Mouse (Mus musculus) intestine, embryonic 14.5 days (tissue): ENCODE results near the gene Rsph3b. TPM values are rescaled to one million over a fixed set of nuclear protein-coding genes. Genes with fewer than 3 reads are reported as not detected.
"Not testable (repeated sequence)": the region's sequence is repeated elsewhere in the genome, so short reads cannot be mapped to it uniquely, and the experiment has no call there.

Source experiments
- ATAC-seq: fragments of 200-750 bp; cut with Nextera tagmentation; replicated peaks from 2 replicates; pipeline ENCODE4 v1.8.0; 2017; ENCODE audit warnings: low read depth, moderate number of reproducible peaks, moderate TSS enrichment, moderate library complexity; ENCODE audit not compliant: low FRiP score, low TSS enrichment
- DNase-seq: peaks from one replicate; pipeline ENCODE4 v3.0.0-alpha.2; 2018; ENCODE audit warnings: low spot score
- H3K27ac ChIP-seq: fragments of 300-500 bp; sonication (generic); 2 replicates; pipeline ENCODE4 v1.5.1; 2014; ENCODE audit warnings: low read depth, mild to moderate bottlenecking, control low read depth
- H3K27me3 ChIP-seq: fragments of 300-500 bp; sonication (generic); replicated peaks from 2 replicates; pipeline ENCODE4 v1.6.1; 2014; ENCODE audit warnings: low read length, control low read depth; ENCODE audit not compliant: control insufficient read depth, insufficient read depth
- H3K36me3 ChIP-seq: fragments of 300-500 bp; sonication (generic); 2 replicates; pipeline ENCODE4 v1.6.1; 2014; ENCODE audit warnings: low read length, control low read depth; ENCODE audit not compliant: control insufficient read depth, insufficient read depth
- H3K4me1 ChIP-seq: fragments of 300-500 bp; sonication (generic); replicated peaks from 2 replicates; pipeline ENCODE4 v1.6.1; 2014; ENCODE audit warnings: low read length, control low read depth, mixed read lengths; ENCODE audit not compliant: control insufficient read depth, insufficient read depth
- H3K4me2 ChIP-seq: fragments of 300-500 bp; sonication (generic); 2 replicates; pipeline ENCODE4 v1.6.1; 2014; ENCODE audit warnings: low read length
- H3K4me3 ChIP-seq: fragments of 300-500 bp; sonication (generic); 2 replicates; pipeline ENCODE4 v1.5.1; 2014; ENCODE audit warnings: low read depth, low read length, control low read depth, mixed read lengths
- H3K9ac ChIP-seq: fragments of 300-500 bp; sonication (generic); 2 replicates; pipeline ENCODE4 v1.6.1; 2014; ENCODE audit warnings: mild to moderate bottlenecking, low read length
- H3K9me3 ChIP-seq: fragments of 300-500 bp; sonication (generic); 2 replicates; pipeline ENCODE4 v1.6.1; 2016; ENCODE audit warnings: low read length, control low read depth; ENCODE audit not compliant: control insufficient read depth
- WGBS: fragments of 180-500 bp; shearing (Covaris S2); extraction: QIAGEN DNeasy Blood & Tissue Kit; methylation state at CpG from one replicate; pipeline ENCODE4 v1.1.7; 2014; 5-methylcytosine and 5-hydroxymethylcytosine counted together
- polyA plus RNA-seq: library from polyadenylated mRNA; unstranded; fragments of >200 nt; fragmentation: Nextera tagmentation; extraction: Ambion mirVana; gene quantifications from 2 replicates; pipeline ENCODE4 v1.2.1, GENCODE M21; 2014

The Rsph3b gene
- polyA plus RNA-seq, result 42.6 and 45.6 TPM in 2 replicates

- peak within 1 kb of the TSS; percentile 49 for H3K4me3 ChIP-seq
- ATAC-seq, result peak; percentile 99
- H3K27ac ChIP-seq, result peak within 1 kb of the TSS; percentile 73
- H3K4me2 ChIP-seq, result peak within 1 kb of the TSS; percentile 53
- not testable (repeated sequence) for H3K36me3 ChIP-seq, H3K27me3 ChIP-seq, H3K9me3 ChIP-seq, H3K4me1 ChIP-seq
- DNase-seq, result peak; percentile 91
- under 1% methylated on average over 55 of the region's 73 CpGs for WGBS
- peak within 1 kb of the TSS; percentile 38 for H3K9ac ChIP-seq
Measured at GRCm38 (mm10) chr17:6947984-6948768, at the start of gene Rsph3b. Gene Rsph3b (minus strand): TSS chr17:6948682.

GRCm38 (mm10) chr17:6997778-6998490 lies 49.5 kb upstream of the Rsph3b start:
- H3K36me3 ChIP-seq, H3K9me3 ChIP-seq, H3K4me1 ChIP-seq, H3K4me3 ChIP-seq, H3K27me3 ChIP-seq, DNase-seq, H3K4me2 ChIP-seq, H3K27ac ChIP-seq, ATAC-seq, H3K9ac ChIP-seq: not testable (repeated sequence)
- WGBS, result no CpG with 5 or more reads among the region's 7 CpGs

GRCm38 (mm10) chr17:6996826-6997225 lies 48.3 kb upstream of the Rsph3b start:
- H3K27ac ChIP-seq, H3K4me1 ChIP-seq, DNase-seq, H3K9me3 ChIP-seq, ATAC-seq, H3K4me2 ChIP-seq, H3K4me3 ChIP-seq, H3K27me3 ChIP-seq, H3K9ac ChIP-seq, H3K36me3 ChIP-seq: not testable (repeated sequence)
- WGBS, result 80% methylated on average over 8 of the region's 8 CpGs

- not testable (repeated sequence) for H3K36me3 ChIP-seq, H3K9me3 ChIP-seq, H3K27me3 ChIP-seq, H3K4me1 ChIP-seq, H3K4me2 ChIP-seq, DNase-seq, H3K4me3 ChIP-seq, ATAC-seq, H3K9ac ChIP-seq, H3K27ac ChIP-seq
- no CpG with 5 or more reads among the region's 6 CpGs for WGBS
Measured at GRCm38 (mm10) chr17:6995504-6995903, 47.0 kb upstream of the Rsph3b start.

GRCm38 (mm10) chr17:6986118-6986517 lies 37.6 kb upstream of the Rsph3b start:
- H3K4me1 ChIP-seq, H3K27ac ChIP-seq, H3K27me3 ChIP-seq, DNase-seq, H3K36me3 ChIP-seq, H3K4me2 ChIP-seq, H3K9me3 ChIP-seq, ATAC-seq, H3K4me3 ChIP-seq, H3K9ac ChIP-seq: not testable (repeated sequence)
- 95% methylated on average over 1 of the region's 1 CpGs for WGBS

DNA sequence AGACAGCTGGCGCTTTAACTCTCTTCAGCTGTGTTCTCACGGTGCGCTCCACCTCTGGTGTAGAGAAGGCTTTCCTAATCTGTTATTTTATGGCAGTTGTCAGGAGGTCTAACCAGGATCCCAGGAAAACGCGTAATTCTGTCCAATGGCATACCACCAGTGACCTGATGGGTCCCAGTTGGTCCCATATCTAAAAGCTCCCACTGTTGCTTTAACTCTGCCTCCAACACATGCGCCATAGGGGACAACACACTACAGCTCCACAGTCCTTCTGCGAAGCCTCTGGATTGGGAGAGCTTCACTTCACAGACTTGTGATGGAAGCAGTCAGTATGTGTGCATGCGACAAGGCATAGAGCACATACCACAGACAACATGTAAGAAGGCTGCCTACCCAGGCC lies 31.7 kb upstream of the Rsph3b start:
- 81% methylated on average over 5 of the region's 8 CpGs for WGBS
- not testable (repeated sequence) for H3K9ac ChIP-seq, H3K4me3 ChIP-seq, H3K4me1 ChIP-seq, H3K9me3 ChIP-seq, H3K36me3 ChIP-seq, H3K27me3 ChIP-seq, DNase-seq, ATAC-seq, H3K27ac ChIP-seq, H3K4me2 ChIP-seq

GRCm38 (mm10) chr17:6979380-6979779 lies 30.9 kb upstream of the Rsph3b start:
- H3K27me3 ChIP-seq, H3K4me1 ChIP-seq, ATAC-seq, H3K9me3 ChIP-seq, H3K27ac ChIP-seq, H3K36me3 ChIP-seq, DNase-seq: not testable (repeated sequence)
- WGBS, result 12% methylated on average over 4 of the region's 5 CpGs
- H3K4me3 ChIP-seq, result peak overlapping the region; percentile 45
- peak overlapping the region; percentile 44 for H3K4me2 ChIP-seq
- peak overlapping the region; percentile 58 for H3K9ac ChIP-seq

DNA sequence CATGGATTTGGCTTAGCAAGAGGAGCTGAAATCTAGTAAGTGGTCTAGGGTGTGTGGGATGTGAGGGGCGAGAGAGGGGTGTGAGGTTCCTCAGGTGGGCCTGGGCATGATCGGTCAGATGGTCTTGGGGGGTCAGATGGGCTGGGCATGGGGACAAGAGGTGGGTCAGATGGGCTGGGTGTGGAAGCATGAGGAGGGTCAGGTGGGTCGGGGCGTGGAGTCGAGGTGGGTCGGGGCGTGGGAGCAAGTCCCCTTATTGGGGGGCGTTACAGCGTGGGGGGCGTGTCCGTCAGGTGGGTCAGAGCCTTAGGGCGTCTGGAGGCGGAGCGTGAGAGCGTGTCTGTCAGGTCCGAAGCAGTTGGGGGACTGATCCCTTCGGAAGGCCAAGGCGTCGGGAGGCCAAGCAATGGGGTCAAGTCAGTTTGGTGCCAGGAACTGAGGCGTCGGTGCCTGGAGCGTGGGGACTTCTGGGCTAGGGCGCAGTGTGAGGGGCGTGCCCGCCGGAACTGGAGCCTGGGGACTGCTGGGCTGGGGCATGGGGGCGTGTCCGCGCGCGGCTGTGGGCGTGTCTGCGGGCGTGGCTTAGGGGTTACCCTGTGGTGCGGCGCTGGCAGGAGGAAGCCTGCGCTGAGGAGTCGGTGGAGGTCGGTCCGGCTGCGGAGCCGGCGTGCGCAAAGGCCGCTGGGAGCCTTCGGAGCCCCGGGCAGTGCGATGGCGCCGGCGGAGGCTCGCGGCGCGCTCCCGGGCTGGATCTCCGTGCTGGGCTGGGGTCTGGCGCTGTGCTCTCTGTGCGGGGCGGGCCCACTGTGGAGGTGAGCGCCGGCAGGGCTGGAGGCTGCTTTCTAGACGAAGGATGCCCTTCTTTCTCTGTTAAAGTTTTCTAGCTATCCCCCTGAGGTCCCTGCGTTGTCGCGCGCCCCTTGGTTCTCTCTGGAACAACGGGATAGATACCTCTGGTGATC lies 30.1 kb upstream of the Rsph3b start, which contains the start of gene Gm49721:
Gene Gm49721, plus strand, starts transcription at position 618 of the 962 bp plus-strand sequence.
- WGBS, result under 1% methylated on average over 36 of the region's 68 CpGs
- peak within 1 kb of the TSS; percentile 45 for H3K4me3 ChIP-seq
- not testable (repeated sequence) for H3K27ac ChIP-seq, H3K9me3 ChIP-seq, H3K27me3 ChIP-seq, H3K36me3 ChIP-seq, H3K4me1 ChIP-seq
- H3K4me2 ChIP-seq, result peak within 1 kb of the TSS; percentile 44
- peak within 1 kb of the TSS; percentile 58 for H3K9ac ChIP-seq
- peak; percentile 99 for ATAC-seq
- peak; percentile 69 for DNase-seq
